Mouse (Mus musculus) hindbrain, embryonic 16.5 days (tissue): ENCODE data around the gene Col16a1. TPM values are rescaled to one million over a fixed set of nuclear protein-coding genes. Genes with fewer than 3 reads are reported as not detected.

ENCODE experiments used
- ATAC-seq: fragments of 200-750 bp; cut with Nextera tagmentation; 2 replicates; pipeline ENCODE4 v1.8.0; 2017; ENCODE audit warnings: moderate TSS enrichment, moderate library complexity
- H3K27ac ChIP-seq: fragments of 300-500 bp; sonication (generic); 2 replicates; pipeline ENCODE4 v1.5.1; 2014; ENCODE audit warnings: low read depth, mild to moderate bottlenecking, control low read depth, low read length, moderate library complexity
- H3K27me3 ChIP-seq: fragments of 300-500 bp; sonication (generic); replicated peaks from 2 replicates; pipeline ENCODE4 v1.6.1; 2014; ENCODE audit warnings: low read length; ENCODE audit not compliant: control insufficient read depth, insufficient read depth
- H3K36me3 ChIP-seq: fragments of 300-500 bp; sonication (generic); 2 replicates; pipeline ENCODE4 v1.6.1; 2014; ENCODE audit warnings: mild to moderate bottlenecking, low read length, moderate library complexity, mixed read lengths; ENCODE audit not compliant: control insufficient read depth, insufficient read depth
- H3K4me1 ChIP-seq: fragments of 300-500 bp; sonication (generic); 2 replicates; pipeline ENCODE4 v1.6.1; 2014; ENCODE audit warnings: low read depth, low read length; ENCODE audit not compliant: control insufficient read depth, insufficient read depth
- H3K4me2 ChIP-seq: fragments of 300-500 bp; sonication (generic); 2 replicates; pipeline ENCODE4 v1.6.1; 2014; ENCODE audit warnings: mild to moderate bottlenecking, low read length, control low read depth, moderate library complexity
- H3K4me3 ChIP-seq: fragments of 300-500 bp; sonication (generic); 2 replicates; pipeline ENCODE4 v1.5.1; 2014; ENCODE audit warnings: mild to moderate bottlenecking, low read length, control low read depth, moderate library complexity
- H3K9ac ChIP-seq: fragments of 300-500 bp; sonication (generic); 2 replicates; pipeline ENCODE4 v1.6.1; 2014; ENCODE audit warnings: low read depth, mild to moderate bottlenecking, control low read depth, low read length, moderate library complexity
- H3K9me3 ChIP-seq: fragments of 300-500 bp; sonication (generic); 2 replicates; pipeline ENCODE4 v1.6.1; 2014; ENCODE audit warnings: mild to moderate bottlenecking, low read length, moderate library complexity; ENCODE audit not compliant: control insufficient read depth
- WGBS: fragments of 180-500 bp; shearing (Covaris S2); extraction: QIAGEN DNeasy Blood & Tissue Kit; methylation state at CpG from one replicate; pipeline ENCODE4 v1.1.7; 2014; 5-methylcytosine and 5-hydroxymethylcytosine counted together
- polyA plus RNA-seq: library from polyadenylated mRNA; unstranded; fragments of >200 nt; fragmentation: Nextera tagmentation; extraction: Ambion mirVana; gene quantifications from 2 replicates; pipeline ENCODE4 v1.2.1, GENCODE M21; 2015

The Col16a1 gene
- polyA plus RNA-seq, 1 experiment from 2014 or later: 11.8 TPM

- Histone ChIP-seq H3K4me1 (peaks cover 23% of the 10 kb centered on the region), H3K4me3 (no peak overlapping the region), H3K4me2 (no peak overlapping the region), H3K36me3 (no peaks in the 10 kb centered on the region), H3K27me3 (no peaks in the 10 kb centered on the region), H3K9ac (no peak overlapping the region), H3K9me3 (no peaks in the 10 kb centered on the region), H3K27ac (peak overlapping the region; percentile 69)
- ATAC-seq: peak; percentile 71
- WGBS: 55% methylated on average over 1 of the region's 1 CpGs
Measured at GRCm38 (mm10) chr4:130054727-130055126, 7.1 kb downstream of the Col16a1 start.

- peak; percentile 64 for ATAC-seq
- peak overlapping the region; percentile 69 for H3K27ac ChIP-seq
- H3K4me1 ChIP-seq: peaks cover 20% of the 10 kb centered on the region
- H3K9ac ChIP-seq: no peak overlapping the region
- H3K36me3 ChIP-seq: no peaks in the 10 kb centered on the region
- H3K4me3 ChIP-seq: no peak overlapping the region
- no peaks in the 10 kb centered on the region for H3K27me3 ChIP-seq
- no peaks in the 10 kb centered on the region for H3K9me3 ChIP-seq
- H3K4me2 ChIP-seq: no peak overlapping the region
- WGBS: 65% methylated on average over 14 of the region's 14 CpGs
Measured at GRCm38 (mm10) chr4:130055160-130056010, 7.7 kb downstream of the Col16a1 start.

- Histone ChIP-seq H3K9ac (peak overlapping the region; percentile 35; the same call in 1 of the 2 replicates), H3K4me2 (no peak overlapping the region), H3K36me3 (no peaks in the 10 kb centered on the region), H3K4me3 (no peak overlapping the region), H3K4me1 (peaks cover 20% of the 10 kb centered on the region), H3K27me3 (no peaks in the 10 kb centered on the region), H3K9me3 (no peaks in the 10 kb centered on the region), H3K27ac (peak overlapping the region; percentile 69)
- ATAC-seq: peak; percentile 55
- 53% methylated on average over 3 of the region's 3 CpGs for WGBS
Measured at GRCm38 (mm10) chr4:130056011-130056322, 8.3 kb downstream of the Col16a1 start.

GRCm38 (mm10) chr4:130056471-130056870, 8.8 kb downstream of the Col16a1 start:
- Histone ChIP-seq H3K36me3 (no peaks in the 10 kb centered on the region), H3K4me2 (no peak overlapping the region), H3K4me1 (peaks cover 20% of the 10 kb centered on the region), H3K4me3 (no peak overlapping the region), H3K27me3 (no peaks in the 10 kb centered on the region), H3K9ac (no peak overlapping the region), H3K9me3 (no peaks in the 10 kb centered on the region), H3K27ac (peak overlapping the region; percentile 69; the same call in 1 of the 2 replicates)
- ATAC-seq: no peak
- WGBS: 57% methylated on average over 3 of the region's 3 CpGs

- no peak overlapping the region for H3K27ac ChIP-seq
- H3K4me2 ChIP-seq: no peak overlapping the region
- no peaks in the 10 kb centered on the region for H3K9me3 ChIP-seq
- no peak for ATAC-seq
- H3K36me3 ChIP-seq: no peaks in the 10 kb centered on the region
- no peak overlapping the region for H3K9ac ChIP-seq
- H3K4me3 ChIP-seq: no peak overlapping the region
- no peaks in the 10 kb centered on the region for H3K27me3 ChIP-seq
- peaks cover 4% of the 10 kb centered on the region; the same call in 1 of the 2 replicates for H3K4me1 ChIP-seq
Measured at GRCm38 (mm10) chr4:130060937-130061336, 13.3 kb downstream of the Col16a1 start.

- H3K4me3 ChIP-seq: no peak overlapping the region
- H3K4me1 ChIP-seq: no peaks in the 10 kb centered on the region; the same call in 1 of the 2 replicates
- no peaks in the 10 kb centered on the region for H3K27me3 ChIP-seq
- no peaks in the 10 kb centered on the region for H3K9me3 ChIP-seq
- H3K36me3 ChIP-seq: no peaks in the 10 kb centered on the region
- no peak for ATAC-seq
- H3K9ac ChIP-seq: no peak overlapping the region
- 65% methylated on average over 7 of the region's 7 CpGs for WGBS
- H3K27ac ChIP-seq: no peak overlapping the region
- no peak overlapping the region for H3K4me2 ChIP-seq
Measured at GRCm38 (mm10) chr4:130063191-130063590, 15.6 kb downstream of the Col16a1 start.

- Histone ChIP-seq H3K4me2 (no peak overlapping the region), H3K4me3 (no peak overlapping the region), H3K4me1 (no peaks in the 10 kb centered on the region; the same call in 1 of the 2 replicates), H3K36me3 (no peaks in the 10 kb centered on the region), H3K9ac (no peak overlapping the region), H3K27me3 (no peaks in the 10 kb centered on the region), H3K27ac (no peak overlapping the region), H3K9me3 (no peaks in the 10 kb centered on the region)
- WGBS: 15% methylated on average over 8 of the region's 8 CpGs
- no peak for ATAC-seq
Measured at GRCm38 (mm10) chr4:130066816-130067215, 19.2 kb downstream of the Col16a1 start.

- Histone ChIP-seq H3K4me1 (no peaks in the 10 kb centered on the region; the same call in 1 of the 2 replicates), H3K27me3 (no peaks in the 10 kb centered on the region), H3K4me2 (no peak overlapping the region), H3K27ac (no peak overlapping the region), H3K36me3 (no peaks in the 10 kb centered on the region), H3K4me3 (no peak overlapping the region), H3K9me3 (no peaks in the 10 kb centered on the region), H3K9ac (no peak overlapping the region)
- WGBS: 56% methylated on average over 3 of the region's 3 CpGs
- no peak for ATAC-seq
Measured at GRCm38 (mm10) chr4:130070523-130070922, 22.9 kb downstream of the Col16a1 start.

GRCm38 (mm10) chr4:130071758-130072157, 24.1 kb downstream of the Col16a1 start:
- Histone ChIP-seq H3K9me3 (no peaks in the 10 kb centered on the region), H3K27me3 (no peaks in the 10 kb centered on the region), H3K27ac (no peak overlapping the region), H3K4me1 (peaks cover 4% of the 10 kb centered on the region), H3K36me3 (no peaks in the 10 kb centered on the region), H3K4me3 (no peak overlapping the region), H3K4me2 (no peak overlapping the region), H3K9ac (no peak overlapping the region)
- WGBS: 94% methylated on average over 2 of the region's 2 CpGs
- no peak for ATAC-seq
